Mouse (Mus musculus) forebrain, postnatal 0 days (tissue): Measurements from ENCODE around the gene Sec14l4. TPM values are rescaled to one million over a fixed set of nuclear protein-coding genes. Genes with fewer than 3 reads are reported as not detected.

ENCODE experiments used
- ATAC-seq: fragments of 200-750 bp; cut with Nextera tagmentation; 2 replicates; pipeline ENCODE4 v1.8.0; 2017; ENCODE audit warnings: mild to moderate bottlenecking, moderate library complexity
- DNase-seq: peaks from one replicate; pipeline ENCODE4 v3.0.0-alpha.2; 2015
- H3K27ac ChIP-seq: fragments of 300-500 bp; sonication (generic); 2 replicates; pipeline ENCODE4 v1.5.1; 2014; ENCODE audit warnings: low read depth, mild to moderate bottlenecking, antibody characterized with exemption, low read length, moderate library complexity, mixed read lengths
- H3K27me3 ChIP-seq: fragments of 300-500 bp; sonication (generic); 2 replicates; pipeline ENCODE4 v1.6.1; 2014; ENCODE audit warnings: mild to moderate bottlenecking, low read length, mixed read lengths; ENCODE audit not compliant: insufficient read depth
- H3K36me3 ChIP-seq: fragments of 300-500 bp; sonication (generic); 2 replicates; pipeline ENCODE4 v1.6.1; 2014; ENCODE audit warnings: mild to moderate bottlenecking, moderate library complexity; ENCODE audit not compliant: insufficient read depth
- H3K4me1 ChIP-seq: fragments of 300-500 bp; sonication (generic); 2 replicates; pipeline ENCODE4 v1.6.1; 2014; ENCODE audit warnings: antibody characterized with exemption; ENCODE audit not compliant: insufficient read depth
- H3K4me2 ChIP-seq: fragments of 300-500 bp; sonication (generic); 2 replicates; pipeline ENCODE4 v1.6.1; 2014; ENCODE audit warnings: low read depth, mild to moderate bottlenecking, moderate library complexity
- H3K4me3 ChIP-seq: fragments of 300-500 bp; sonication (generic); 2 replicates; pipeline ENCODE4 v1.5.1; 2014; ENCODE audit warnings: low read depth, low read length, mixed read lengths
- H3K9ac ChIP-seq: fragments of 300-500 bp; sonication (generic); 2 replicates; pipeline ENCODE4 v1.6.1; 2014; ENCODE audit warnings: mild to moderate bottlenecking
- H3K9me3 ChIP-seq: fragments of 300-500 bp; sonication (generic); 2 replicates; pipeline ENCODE4 v1.6.1; 2016; ENCODE audit warnings: low read length
- CTCF ChIP-seq: sonication (generic); IDR thresholded peaks from 2 replicates; pipeline ENCODE4 v1.5.1; 2016; ENCODE audit warnings: antibody characterized with exemption, control low read depth, low read depth
- whole genome bisulfite sequencing: fragments of 180-500 bp; shearing (Covaris S2); extraction: QIAGEN DNeasy Blood & Tissue Kit; methylation state at CpG from one replicate; pipeline ENCODE4 v1.1.7; 2014; 5-methylcytosine and 5-hydroxymethylcytosine counted together
- polyA plus RNA-seq: library from polyadenylated mRNA; unstranded; fragments of >200 nt; fragmentation: Nextera tagmentation; extraction: Ambion mirVana; gene quantifications from 2 replicates; pipeline ENCODE4 v1.2.1, GENCODE M21; 2015
- total RNA-seq: library from RNA; depleted of rRNA; stranded (reverse); fragments of >200 nt; gene quantifications from 2 replicates; pipeline ENCODE4 v1.2.3, GENCODE M21; 2014

Gene Sec14l4
- total and polyA plus RNA-seq, 2 experiments from 2014 or later, result not detected

- DNase-seq (peak; percentile 64), ATAC-seq (peak; percentile 71)
- H3K27ac ChIP-seq, result no peak overlapping the region
- H3K4me2 ChIP-seq, result no peak overlapping the region
- TF ChIP-seq CTCF, result no peak
- 56% methylated on average over 9 of the region's 9 CpGs for WGBS
- H3K27me3 ChIP-seq, result no peaks in the 10 kb centered on the region; the same call in 1 of the 2 replicates
- H3K9me3 ChIP-seq, result no peaks in the 10 kb centered on the region
- no peaks in the 10 kb centered on the region for H3K4me1 ChIP-seq
- no peak overlapping the region for H3K9ac ChIP-seq
- no peaks in the 10 kb centered on the region for H3K36me3 ChIP-seq
- no peak overlapping the region for H3K4me3 ChIP-seq
These were observed 3.5 kb upstream of the Sec14l4 start for GRCm38 (mm10) chr11:4027561-4028334.

DNA sequence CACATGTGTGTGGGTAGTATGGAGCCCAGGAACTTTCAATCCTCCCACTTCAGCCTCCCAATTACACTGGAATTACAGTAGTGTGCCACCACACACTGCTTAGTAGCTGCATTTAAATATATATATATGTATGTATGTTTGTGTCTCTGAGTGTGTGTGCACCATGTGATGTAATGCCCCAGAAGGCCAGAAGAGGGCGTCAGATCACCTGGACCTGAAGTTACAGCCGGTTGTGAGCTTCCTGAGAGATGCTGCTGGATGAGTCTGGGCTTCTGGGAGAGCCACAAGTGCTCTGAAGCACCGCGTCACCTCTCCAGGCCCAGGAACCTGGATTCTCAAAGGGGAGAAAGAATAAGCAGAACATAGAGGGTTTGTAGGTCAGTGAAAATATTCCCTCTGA is 1.9 kb upstream of the Sec14l4 start:
- no peaks in the 10 kb centered on the region; the same call in 1 of the 2 replicates for H3K27me3 ChIP-seq
- no peaks in the 10 kb centered on the region for H3K36me3 ChIP-seq
- H3K9ac ChIP-seq, result no peak overlapping the region
- H3K9me3 ChIP-seq, result no peaks in the 10 kb centered on the region
- H3K4me2 ChIP-seq, result no peak overlapping the region
- no peaks in the 10 kb centered on the region for H3K4me1 ChIP-seq
- ATAC-seq (no peak), DNase-seq (no peak)
- TF ChIP-seq CTCF, result no peak
- H3K4me3 ChIP-seq, result no peak overlapping the region
- H3K27ac ChIP-seq, result no peak overlapping the region
- 71% methylated on average over 4 of the region's 4 CpGs for WGBS

- Histone ChIP-seq H3K36me3 (no peaks in the 10 kb centered on the region), H3K27me3 (no peaks in the 10 kb centered on the region; the same call in 1 of the 2 replicates)
- ATAC-seq, result no peak
These were observed 699 bp downstream of the Sec14l4 start for GRCm38 (mm10) chr11:4031961-4032360.

DNA sequence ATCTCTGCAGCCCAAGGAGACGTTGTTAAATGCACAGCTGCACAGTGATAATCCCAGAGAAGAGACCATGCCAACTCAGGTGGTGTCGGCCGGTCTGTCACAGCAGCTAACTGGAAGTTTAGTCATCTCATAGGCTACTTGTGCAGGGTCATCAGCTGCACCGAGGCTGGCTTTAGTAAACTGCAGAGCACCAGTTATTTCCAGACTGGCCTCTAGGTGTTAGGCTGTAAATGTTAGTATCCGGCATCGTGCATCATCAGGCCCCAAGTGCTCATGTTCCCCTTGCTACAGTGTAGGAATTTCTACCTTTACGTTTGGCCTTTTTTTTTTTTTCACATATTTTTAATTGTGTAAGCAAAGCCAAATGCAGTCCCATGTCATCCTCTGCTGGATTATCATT is 2.2 kb downstream of the Sec14l4 start:
- Histone ChIP-seq H3K9me3 (no peaks in the 10 kb centered on the region), H3K27ac (no peak overlapping the region), H3K36me3 (no peaks in the 10 kb centered on the region), H3K4me3 (no peak overlapping the region), H3K9ac (no peak overlapping the region), H3K4me2 (no peak overlapping the region), H3K27me3 (no peaks in the 10 kb centered on the region; the same call in 1 of the 2 replicates), H3K4me1 (no peaks in the 10 kb centered on the region)
- WGBS, result 71% methylated on average over 7 of the region's 7 CpGs
- ATAC-seq (no peak), DNase-seq (no peak)
- TF ChIP-seq CTCF, result no peak

More at GRCm38 (mm10) chr11:4031961-4032360, 699 bp downstream of the Sec14l4 start:
- Histone ChIP-seq H3K9ac (no peak overlapping the region), H3K4me1 (no peaks in the 10 kb centered on the region), H3K4me2 (no peak overlapping the region), H3K27ac (no peak overlapping the region), H3K9me3 (no peaks in the 10 kb centered on the region), H3K4me3 (no peak overlapping the region)
- no peak for TF ChIP-seq CTCF
- no peak for DNase-seq
- WGBS, result 28% methylated on average over 12 of the region's 12 CpGs

- H3K27me3 ChIP-seq, result no peaks in the 10 kb centered on the region; the same call in 1 of the 2 replicates
- no peak overlapping the region for H3K4me2 ChIP-seq
- H3K36me3 ChIP-seq, result no peaks in the 10 kb centered on the region
- no peak for TF ChIP-seq CTCF
- H3K27ac ChIP-seq, result no peak overlapping the region
- no peak for DNase-seq
- WGBS, result 93% methylated on average over 4 of the region's 4 CpGs
- H3K9ac ChIP-seq, result no peak overlapping the region
- H3K4me1 ChIP-seq, result no peaks in the 10 kb centered on the region
- ATAC-seq, result no peak
- H3K4me3 ChIP-seq, result no peak overlapping the region
- no peaks in the 10 kb centered on the region for H3K9me3 ChIP-seq
These were observed 2.9 kb downstream of the Sec14l4 start for GRCm38 (mm10) chr11:4034169-4034568.

DNA sequence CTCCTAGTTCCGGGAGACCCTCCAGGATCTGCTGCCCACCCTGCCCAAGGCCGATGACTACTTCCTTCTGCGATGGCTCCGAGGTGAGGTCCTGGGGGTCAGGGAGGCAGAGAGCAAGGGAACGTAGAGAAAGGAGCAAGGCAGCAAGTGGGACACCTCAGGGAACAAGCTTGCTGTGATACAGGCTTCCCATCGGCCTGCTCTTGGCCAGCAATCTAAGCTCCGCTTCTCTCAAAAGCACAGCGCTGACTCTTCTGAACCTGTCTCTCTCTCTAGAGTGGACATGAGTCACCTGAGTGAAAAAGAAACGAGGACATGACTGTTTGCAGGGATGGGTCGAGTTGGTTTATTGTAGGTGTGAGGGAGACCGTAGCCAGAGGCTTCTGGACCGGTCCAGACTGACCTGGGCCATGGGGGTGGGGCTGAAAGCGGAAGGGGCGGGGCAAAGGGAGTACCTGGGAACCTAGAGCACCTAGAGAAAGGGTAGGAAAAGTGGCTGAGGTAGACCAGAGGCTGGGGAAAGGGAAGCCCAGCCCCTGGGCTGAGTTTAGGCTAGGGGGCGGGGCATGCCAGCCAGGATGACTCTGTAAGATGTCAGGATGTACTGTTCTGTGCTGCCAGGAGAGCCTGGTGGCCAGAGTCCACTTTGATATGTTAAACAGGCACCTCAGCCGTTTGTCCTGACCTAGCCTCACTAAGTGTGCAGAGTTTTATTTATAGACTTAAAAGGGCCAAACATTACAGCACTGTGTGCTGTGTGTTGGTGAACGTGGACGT is 4.0 kb downstream of the Sec14l4 start:
- H3K9ac ChIP-seq, result no peak overlapping the region
- H3K36me3 ChIP-seq, result no peaks in the 10 kb centered on the region
- TF ChIP-seq CTCF, result no peak
- ATAC-seq, result no peak
- H3K4me2 ChIP-seq, result no peak overlapping the region
- no peak overlapping the region for H3K27ac ChIP-seq
- no peaks in the 10 kb centered on the region for H3K9me3 ChIP-seq
- H3K4me3 ChIP-seq, result no peak overlapping the region
- no peaks in the 10 kb centered on the region; the same call in 1 of the 2 replicates for H3K27me3 ChIP-seq
- 70% methylated on average over 18 of the region's 18 CpGs for WGBS
- DNase-seq, result no peak
- H3K4me1 ChIP-seq, result no peaks in the 10 kb centered on the region

GRCm38 (mm10) chr11:4035916-4036315 is 4.7 kb downstream of the Sec14l4 start:
- H3K4me2 ChIP-seq, result no peak overlapping the region
- no peaks in the 10 kb centered on the region for H3K36me3 ChIP-seq
- no peak overlapping the region for H3K9ac ChIP-seq
- H3K27ac ChIP-seq, result no peak overlapping the region
- no peaks in the 10 kb centered on the region for H3K9me3 ChIP-seq
- no peak overlapping the region for H3K4me3 ChIP-seq
- ATAC-seq (no peak), DNase-seq (no peak)
- no peaks in the 10 kb centered on the region for H3K4me1 ChIP-seq
- no peaks in the 10 kb centered on the region; the same call in 1 of the 2 replicates for H3K27me3 ChIP-seq
- WGBS, result 91% methylated on average over 6 of the region's 6 CpGs
- no peak for TF ChIP-seq CTCF
